Mouse (Mus musculus): ENCODE results near the gene Krt32. TPM values are rescaled to one million over a fixed set of nuclear protein-coding genes. Genes with fewer than 3 reads are reported as not detected.

The Krt32 gene
- total RNA-seq (2021) = not detected
- long read RNA-seq, experiment 1 = 0 reads
- long read RNA-seq, experiment 2 = 0 reads

DNA sequence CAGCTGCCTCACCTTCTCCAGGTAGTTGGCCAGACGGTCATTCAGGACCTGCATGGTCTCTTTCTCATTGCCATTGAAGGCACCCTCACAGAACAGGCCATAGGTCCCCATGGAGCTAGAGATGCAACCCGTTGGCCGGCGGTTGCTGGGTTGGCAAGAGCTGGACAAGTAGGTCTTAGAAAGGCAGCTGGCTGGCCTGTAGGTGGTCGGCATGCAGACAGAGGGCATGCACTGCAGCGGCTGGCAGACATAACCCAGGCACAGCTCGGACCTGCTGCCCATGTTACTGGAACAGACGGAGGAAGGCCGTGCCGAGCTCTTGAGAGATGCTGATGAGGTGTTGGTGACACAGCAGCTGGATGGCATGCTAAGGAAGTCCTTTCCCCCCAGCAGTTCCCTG is at the start of gene Krt32:
Gene Krt32 (minus strand): TSS at position 366 of the 400 bp plus-strand sequence.
- H3K27ac ChIP-seq = no peak within 1 kb of the TSS
- no peak within 1 kb of the TSS for H3K4me3 ChIP-seq
- TF ChIP-seq CTCF (conservative IDR thresholded peaks at IDR 0.05) = no peak
- no peak for DNase-seq (ENCODE audit: low spot score in 2 of 2)

DNA sequence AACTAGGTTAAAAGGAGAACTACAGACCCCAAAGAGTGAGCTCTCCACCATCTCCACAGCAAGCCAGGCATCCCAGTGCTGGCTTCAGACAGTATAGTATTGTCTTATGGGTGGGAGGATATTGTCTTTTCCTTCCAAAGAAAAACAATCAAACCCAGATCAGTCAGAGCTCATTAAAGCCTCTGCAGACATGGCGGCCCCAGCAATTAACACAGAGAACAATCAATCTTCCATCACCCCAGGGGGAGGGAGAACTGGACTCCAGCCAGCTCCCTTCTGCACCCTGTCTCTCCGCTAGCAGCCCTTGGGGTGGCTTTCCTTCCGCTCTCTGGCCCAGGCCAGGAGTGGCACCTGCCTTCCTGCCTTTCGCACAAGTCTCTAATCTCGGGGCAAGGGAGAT is 49.7 kb upstream of the Krt32 start:
- no peak overlapping the region for H3K27ac ChIP-seq
- TF ChIP-seq CTCF (conservative IDR thresholded peaks at IDR 0.05) = no peak
- no peak for DNase-seq (ENCODE audit: low spot score in 2 of 2)
- H3K4me3 ChIP-seq = no peak overlapping the region

DNA sequence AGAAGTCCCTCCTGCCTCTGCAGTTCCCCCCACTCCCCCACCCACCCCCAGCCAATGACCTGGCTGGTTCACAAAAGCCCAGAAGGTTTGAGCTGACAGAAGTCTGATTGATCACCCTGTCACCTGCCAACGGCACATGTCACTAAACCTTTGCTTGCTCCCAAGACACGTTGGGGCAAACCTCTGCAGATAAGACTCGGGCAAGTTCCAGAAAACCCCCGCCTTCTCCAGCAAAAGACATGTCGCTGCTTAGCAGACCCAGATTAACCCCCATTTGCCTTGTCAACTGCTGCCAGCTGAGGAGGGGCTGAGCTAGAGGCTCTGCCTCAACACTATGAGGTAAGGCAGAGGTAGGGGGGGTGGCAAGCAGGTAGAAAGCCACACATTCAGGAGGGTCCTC is 48.5 kb upstream of the Krt32 start:
- no peak for TF ChIP-seq CTCF (conservative IDR thresholded peaks at IDR 0.05)
- Histone ChIP-seq H3K27ac (no peak overlapping the region), H3K4me3 (no peak overlapping the region)
- no peak for DNase-seq (ENCODE audit: low spot score in 2 of 2)

DNA sequence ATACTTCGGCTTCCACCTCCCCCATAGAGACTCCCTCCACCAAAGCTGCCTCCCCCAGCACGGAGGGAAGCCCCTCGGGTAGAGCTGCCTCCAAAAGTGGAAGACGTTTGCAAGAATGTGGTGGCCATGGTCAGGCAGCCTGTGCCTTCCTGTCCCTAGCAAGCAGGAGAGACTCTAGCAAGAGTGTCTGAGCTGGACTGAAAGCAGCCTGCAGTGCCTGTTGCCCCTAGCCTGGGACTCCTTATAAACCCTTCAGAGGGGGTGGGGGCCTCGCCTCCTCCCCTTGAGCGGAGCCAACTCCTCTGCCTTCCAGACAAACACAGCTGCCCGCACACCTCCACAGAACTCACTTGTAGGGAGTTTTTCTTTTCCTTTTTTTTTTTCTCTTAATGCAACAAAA is 47.7 kb upstream of the Krt32 start, which contains the start of gene Krt15:
Gene Krt15 (minus strand): TSS at position 198 of the 400 bp plus-strand sequence.
- Histone ChIP-seq H3K4me3 (no peak within 1 kb of the TSS), H3K27ac (no peak within 1 kb of the TSS)
- TF ChIP-seq CTCF (conservative IDR thresholded peaks at IDR 0.05) = no peak
- DNase-seq (ENCODE audit: low spot score in 2 of 2) = no peak

DNA sequence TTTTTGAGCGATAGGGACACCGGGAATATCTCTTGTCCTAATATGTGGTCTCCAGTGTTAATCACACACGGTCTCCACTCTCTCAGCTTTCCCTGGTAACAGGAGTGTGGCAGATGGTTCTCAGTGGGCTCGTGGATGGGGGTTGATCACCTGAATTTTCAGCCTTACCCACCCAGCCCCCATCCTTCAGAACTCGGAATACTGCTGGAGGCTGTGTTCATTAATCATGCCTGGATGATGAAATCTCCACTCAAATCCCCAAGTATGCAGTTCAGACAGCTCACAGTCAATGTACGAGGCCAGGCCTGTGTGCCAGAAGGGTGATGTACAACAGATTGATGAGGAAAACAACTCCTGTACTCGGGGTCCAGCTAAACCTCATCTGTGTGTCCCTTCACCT is 36.9 kb upstream of the Krt32 start:
- no peak overlapping the region for H3K27ac ChIP-seq
- no peak for DNase-seq (ENCODE audit: low spot score in 2 of 2)
- TF ChIP-seq CTCF (conservative IDR thresholded peaks at IDR 0.05) = no peak
- no peak overlapping the region for H3K4me3 ChIP-seq

DNA sequence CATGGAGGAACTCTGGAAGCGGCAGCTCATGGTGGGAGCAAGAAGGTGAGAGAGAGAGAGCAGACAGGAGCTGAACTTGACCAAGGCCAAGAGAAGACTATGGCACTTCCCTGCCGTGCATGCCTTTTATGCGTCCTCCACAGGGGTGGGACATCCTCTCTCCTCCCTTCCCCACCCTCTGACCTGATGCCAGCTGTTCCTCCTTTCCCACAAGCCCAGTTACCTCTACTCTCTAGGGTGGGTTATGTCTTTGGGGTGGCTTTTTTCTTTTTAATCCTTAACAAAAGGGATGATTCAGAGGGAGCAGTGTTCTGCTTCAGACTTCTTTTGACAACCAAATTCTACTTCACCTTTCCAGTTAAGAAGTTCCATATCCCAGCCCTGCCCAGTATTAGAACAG is 33.4 kb upstream of the Krt32 start, which contains the start of gene Krt13:
Gene Krt13 (minus strand): TSS at position 101 of the 400 bp plus-strand sequence.
- no peak within 1 kb of the TSS for H3K27ac ChIP-seq
- H3K4me3 ChIP-seq = no peak within 1 kb of the TSS
- DNase-seq (ENCODE audit: low spot score in 2 of 2) = no peak
- no peak for TF ChIP-seq CTCF (conservative IDR thresholded peaks at IDR 0.05)

DNA sequence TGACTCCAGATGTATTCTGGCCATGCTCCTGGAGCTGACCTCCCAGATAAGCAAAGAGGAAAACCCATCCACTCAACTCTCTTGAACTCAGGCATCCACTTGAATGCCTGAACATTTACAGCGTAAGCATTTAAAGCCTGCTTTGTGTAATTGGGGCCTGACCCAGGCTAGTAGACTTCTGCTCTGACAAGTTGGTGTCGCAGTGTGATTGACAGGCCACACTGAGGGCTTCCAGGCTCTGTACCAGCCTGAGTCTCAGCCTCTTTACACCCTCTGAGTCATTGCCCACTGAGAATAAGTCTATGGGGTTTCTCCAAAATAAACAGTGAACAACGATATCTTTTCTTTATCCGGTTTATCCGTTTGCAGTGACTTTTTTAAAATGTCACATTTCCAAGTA is 32.3 kb upstream of the Krt32 start:
- no peak for DNase-seq (ENCODE audit: low spot score in 2 of 2)
- TF ChIP-seq CTCF (conservative IDR thresholded peaks at IDR 0.05) = no peak
- no peak overlapping the region for H3K4me3 ChIP-seq
- H3K27ac ChIP-seq = no peak overlapping the region

DNA sequence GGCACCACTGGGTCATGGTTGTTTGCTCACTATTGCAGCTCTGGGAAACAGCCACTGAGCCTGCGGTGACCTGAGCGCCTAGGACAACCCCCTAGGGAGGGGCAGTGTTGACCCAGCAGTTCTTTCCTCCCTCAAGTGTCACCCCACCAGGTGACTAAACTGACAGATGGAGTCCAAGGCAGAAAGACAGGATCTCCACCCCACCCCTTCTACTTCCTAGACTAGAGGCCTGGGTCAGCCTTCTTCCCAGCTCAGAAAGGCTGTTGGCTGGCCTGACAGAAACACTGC is 25.7 kb upstream of the Krt32 start:
- DNase-seq (ENCODE audit: low spot score in 2 of 2) = no peak
- no peak overlapping the region for H3K4me3 ChIP-seq
- H3K27ac ChIP-seq = no peak overlapping the region
- no peak for TF ChIP-seq CTCF (conservative IDR thresholded peaks at IDR 0.05)

DNA sequence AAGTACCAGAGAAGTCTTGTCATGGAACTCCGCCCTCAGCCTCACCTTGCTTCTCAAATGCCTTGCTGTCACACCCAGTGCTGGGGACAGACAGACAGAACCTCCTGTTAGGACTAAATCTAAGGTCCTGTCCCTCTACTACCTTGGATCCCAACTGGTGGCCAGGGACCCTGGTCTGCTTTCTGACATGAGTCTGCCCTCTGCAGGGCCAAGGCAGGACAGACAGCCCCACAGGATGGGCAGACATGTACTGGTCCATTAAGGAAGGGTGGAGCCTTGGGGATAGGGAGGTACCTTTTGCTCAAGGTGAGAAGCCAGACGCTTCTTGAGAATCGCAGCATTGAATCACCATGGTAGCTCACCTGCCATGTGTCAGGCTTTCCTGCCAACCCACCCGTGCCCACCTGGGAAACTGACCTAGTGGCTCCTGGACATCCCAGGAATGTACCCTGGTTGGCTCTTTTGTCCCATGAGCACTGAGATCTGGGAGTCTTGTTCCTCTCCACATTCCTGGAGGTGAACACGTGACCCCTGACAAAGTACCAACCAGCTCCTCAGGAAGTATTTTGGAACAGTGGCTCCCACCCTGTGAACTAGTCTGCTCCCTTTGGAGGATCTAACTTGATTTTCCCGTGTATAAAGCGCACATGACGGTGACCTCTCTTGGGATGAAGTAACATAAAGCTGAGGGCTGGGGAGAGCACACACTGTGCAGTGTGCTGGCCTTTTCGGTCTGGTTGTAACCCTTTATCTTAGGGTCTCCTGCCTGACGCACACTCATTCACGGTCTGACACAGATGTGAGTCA is 25.1 kb upstream of the Krt32 start:
- no peak overlapping the region for H3K4me3 ChIP-seq
- no peak overlapping the region for H3K27ac ChIP-seq
- DNase-seq (ENCODE audit: low spot score in 2 of 2) = no peak
- TF ChIP-seq CTCF (conservative IDR thresholded peaks at IDR 0.05) = no peak

DNA sequence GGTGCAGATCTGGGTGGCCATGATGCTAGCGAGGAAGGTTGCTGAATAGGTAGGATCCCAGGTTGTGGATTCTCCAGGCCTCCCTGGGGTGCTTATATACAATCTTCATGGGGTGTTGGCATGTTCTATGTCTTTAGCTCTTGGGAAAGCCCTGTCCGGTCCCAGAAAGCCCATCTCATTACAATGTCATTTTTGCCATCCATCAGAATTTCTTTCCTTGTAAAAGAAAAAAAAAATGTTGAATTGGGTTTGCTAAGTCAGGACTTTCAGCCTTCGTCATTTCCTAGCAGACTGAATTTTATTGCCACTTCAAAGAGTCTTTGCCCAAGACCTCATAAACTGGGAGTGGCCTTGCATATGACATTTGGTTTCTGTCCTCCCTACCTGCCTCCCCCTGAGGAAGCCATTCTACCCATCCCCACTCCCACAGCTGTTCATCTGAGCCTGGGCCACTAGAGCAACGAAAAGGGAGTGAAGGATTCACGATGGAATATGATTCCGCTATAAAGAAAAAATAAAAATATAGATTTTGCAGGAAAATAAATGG is 17.6 kb upstream of the Krt32 start, which contains the start of gene Krt36:
Gene Krt36 (minus strand): TSS at position 51 of the 547 bp plus-strand sequence.
- TF ChIP-seq CTCF (conservative IDR thresholded peaks at IDR 0.05) = no peak
- DNase-seq (ENCODE audit: low spot score in 2 of 2) = no peak
- Histone ChIP-seq H3K4me3 (no peak within 1 kb of the TSS), H3K27ac (no peak within 1 kb of the TSS)

DNA sequence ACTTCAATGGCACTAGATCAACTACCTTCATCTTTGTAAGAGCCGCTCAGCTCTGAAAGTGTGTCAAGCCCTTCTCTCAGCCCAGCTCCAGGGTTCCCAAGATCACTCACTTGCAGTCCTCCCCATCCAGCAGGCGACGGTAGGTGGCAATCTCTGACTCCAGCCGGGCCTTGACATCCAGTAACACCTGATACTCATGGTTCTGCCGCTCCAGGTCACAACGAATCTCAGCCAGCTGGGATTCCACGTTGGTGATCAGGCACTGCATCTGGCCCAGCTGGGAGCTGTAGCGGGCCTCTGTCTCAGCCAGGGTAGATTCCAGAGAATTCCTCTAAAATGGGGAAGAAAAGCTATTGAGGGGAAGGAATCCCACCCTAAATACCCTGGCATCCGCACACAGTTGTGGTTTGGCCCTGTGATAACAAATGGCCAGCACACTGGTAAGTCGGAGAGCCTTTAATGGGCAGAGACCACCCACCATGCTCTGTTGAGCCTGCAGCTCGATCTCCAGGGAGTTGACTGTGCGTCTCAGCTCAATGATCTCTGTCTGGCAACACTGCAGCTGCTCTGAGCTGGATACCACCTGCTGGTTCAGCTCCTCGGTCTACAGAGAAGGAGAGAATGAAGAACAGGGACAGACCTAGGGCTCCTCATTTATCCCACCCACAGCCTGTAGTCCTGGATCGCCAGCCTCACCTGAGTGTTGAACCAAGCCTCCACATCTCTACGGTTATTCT is 14.8 kb upstream of the Krt32 start:
- TF ChIP-seq CTCF (conservative IDR thresholded peaks at IDR 0.05) = no peak
- no peak for DNase-seq (ENCODE audit: low spot score in 2 of 2)
- Histone ChIP-seq H3K4me3 (no peak overlapping the region), H3K27ac (no peak overlapping the region)

DNA sequence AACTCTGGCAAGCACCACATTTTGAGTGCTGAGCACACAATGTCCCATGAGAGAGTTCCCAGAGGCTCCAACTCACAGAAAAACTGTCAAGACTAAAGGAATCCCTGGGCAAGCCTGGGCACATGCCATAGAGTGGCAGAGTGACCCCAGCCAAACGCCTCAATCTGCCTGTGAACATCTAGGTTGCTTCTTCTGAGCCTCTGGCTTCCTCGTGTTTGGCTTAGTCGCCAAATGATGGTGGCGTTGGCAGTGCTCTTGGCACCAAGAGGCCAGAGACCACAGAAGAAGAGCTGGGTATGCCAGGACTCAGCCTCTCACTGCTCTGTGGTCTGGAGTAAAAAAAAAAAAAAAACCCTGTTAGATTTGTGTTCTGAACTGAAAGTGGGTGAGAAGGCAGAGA is 12.4 kb upstream of the Krt32 start:
- TF ChIP-seq CTCF (conservative IDR thresholded peaks at IDR 0.05) = no peak
- DNase-seq (ENCODE audit: low spot score in 2 of 2) = no peak
- Histone ChIP-seq H3K27ac (no peak overlapping the region), H3K4me3 (no peak overlapping the region)

DNA sequence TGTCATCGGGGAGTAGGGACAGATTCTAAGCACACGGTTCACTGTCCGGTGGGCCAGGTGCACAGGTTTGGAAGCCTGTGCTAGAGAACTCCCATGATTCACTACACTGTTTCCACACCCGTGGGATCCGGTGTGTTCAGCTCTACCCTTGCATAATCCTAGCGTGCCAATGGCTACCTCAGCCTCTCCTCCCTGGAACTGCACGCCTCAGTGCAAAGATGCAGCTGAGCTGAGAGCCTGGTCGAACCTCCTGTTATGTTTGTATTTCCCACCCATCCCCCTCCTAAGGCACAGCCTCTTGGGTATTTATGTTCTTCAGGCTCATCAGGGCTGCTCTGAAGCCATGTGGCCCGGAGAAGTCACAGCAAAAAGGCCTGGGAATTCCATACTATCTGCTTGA is 9.8 kb upstream of the Krt32 start:
- Histone ChIP-seq H3K27ac (no peak overlapping the region), H3K4me3 (no peak overlapping the region)
- TF ChIP-seq CTCF (conservative IDR thresholded peaks at IDR 0.05) = no peak
- DNase-seq (ENCODE audit: low spot score in 2 of 2) = no peak
